In the genomic region with DNA sequence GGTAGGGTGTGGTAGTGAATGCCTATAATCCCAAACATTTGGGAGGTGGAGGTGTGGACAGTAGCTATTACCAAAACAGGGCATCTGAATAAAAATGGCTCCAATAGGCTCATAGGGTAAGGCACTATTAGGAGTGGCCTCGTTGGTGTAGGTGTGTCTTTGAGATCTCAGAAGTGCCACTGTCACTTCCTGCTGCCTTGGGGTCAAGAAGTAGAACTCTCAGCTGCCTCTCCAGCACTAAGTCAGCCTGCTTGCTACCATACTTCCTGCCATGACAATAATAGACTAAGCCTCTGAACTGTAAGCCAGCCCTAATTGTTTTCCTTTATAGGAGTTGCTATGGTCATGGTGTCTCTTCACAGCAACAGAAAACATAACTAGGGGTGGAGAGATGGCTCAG, we compare ENCODE assay signal across 1 mouse cellular context.
TF ChIP-seq lines count a peak whose summit lies in the region.

No protein-coding gene starts in this region.

TF ChIP-seq in MEL, 35 proteins besides CTCF, POLR2A, EP300 and RAD21 (continued from another document):
- TF ChIP-seq HCFC1 (IDR thresholded peaks at IDR 0.05; ENCODE audit: low read depth, low read length) (no peak), KAT2A (conservative IDR thresholded peaks at IDR 0.05; ENCODE audit: low read depth, low read length) (no peak)
